Mouse (Mus musculus) liver, adult 2 months (tissue): Measurements from ENCODE around the gene Tgfbr3. TPM values are rescaled to one million over a fixed set of nuclear protein-coding genes. Genes with fewer than 3 reads are reported as not detected.

Experiments used
- DNase-seq: peaks from one replicate; pipeline ENCODE4 v3.0.0-alpha.2; 2011; ENCODE audit warnings: low read depth, low spot score; ENCODE audit errors: extremely low read depth
- H3K27ac ChIP-seq: fragments of 200-500 bp; replicated peaks from 2 replicates; pipeline ENCODE4 v1.5.1; 2012; ENCODE audit warnings: low read depth, mild to moderate bottlenecking, control low read depth, inconsistent platforms, low read length; ENCODE audit not compliant: insufficient read depth
- H3K27me3 ChIP-seq: fragments of 200-500 bp; 2 replicates; pipeline ENCODE4 v1.6.1; 2012; ENCODE audit warnings: mild to moderate bottlenecking, moderate library complexity, low read length, inconsistent platforms; ENCODE audit not compliant: control insufficient read depth, insufficient read depth
- H3K36me3 ChIP-seq: fragments of 200-500 bp; 2 replicates; pipeline ENCODE4 v1.6.1; 2012; ENCODE audit warnings: low read length, inconsistent platforms; ENCODE audit not compliant: control insufficient read depth, insufficient read depth
- H3K4me1 ChIP-seq: fragments of 200-500 bp; 2 replicates; pipeline ENCODE4 v1.6.1; 2011; ENCODE audit warnings: low read length; ENCODE audit not compliant: control insufficient read depth, insufficient read depth
- H3K4me3 ChIP-seq: fragments of 200-500 bp; 2 replicates; pipeline ENCODE4 v1.5.1; 2011; ENCODE audit warnings: low read depth, mild to moderate bottlenecking, control low read depth, low read length, moderate library complexity; ENCODE audit not compliant: insufficient read depth
- H3K79me2 ChIP-seq: fragments of 200-500 bp; 2 replicates; pipeline ENCODE4 v1.6.1; 2012; ENCODE audit warnings: inconsistent platforms, mild to moderate bottlenecking, low read length, moderate library complexity; ENCODE audit not compliant: control insufficient read depth, insufficient read depth
- H3K9ac ChIP-seq: fragments of 200-500 bp; 2 replicates; pipeline ENCODE4 v1.6.1; 2012; ENCODE audit warnings: low read depth, mild to moderate bottlenecking, control low read depth, inconsistent platforms, low read length
- CTCF ChIP-seq: fragments of 200-500 bp; IDR thresholded peaks from 2 replicates; pipeline ENCODE4 v1.5.1; 2011; ENCODE audit warnings: low read depth, low read length, control low read depth
- POLR2A ChIP-seq: fragments of 200-500 bp; IDR thresholded peaks from 2 replicates; pipeline ENCODE4 v1.6.1; 2011; ENCODE audit warnings: low read length, control low read depth; ENCODE audit not compliant: insufficient read depth; ENCODE audit errors: extremely low read depth
- WGBS: fragments of 180-500 bp; shearing (Covaris S2); methylation state at CpG from one replicate; pipeline ENCODE4 v1.1.7; 2018; 5-methylcytosine and 5-hydroxymethylcytosine counted together
- polyA plus RNA-seq: library from polyadenylated mRNA; depleted of rRNA; stranded (reverse); fragments of >200 nt; gene quantifications from 2 replicates; pipeline ENCODE4 v1.2.3, GENCODE M21; 2012
- total RNA-seq: library from RNA; depleted of rRNA; stranded (reverse); fragments of >200 nt; gene quantifications from 2 replicates; pipeline ENCODE4 v1.2.3, GENCODE M21; 2014

Tgfbr3 gene
- total and polyA plus RNA-seq, 2 experiments: 4.0 to 6.6 TPM

GRCm38 (mm10) chr5:107177248-107177647 is 112.2 kb downstream of the Tgfbr3 start:
- WGBS: 76% methylated on average over 2 of the region's 2 CpGs
- Histone ChIP-seq H3K27me3 (no peaks in the 10 kb centered on the region), H3K79me2 (no peaks in the 10 kb centered on the region), H3K27ac (no peak overlapping the region), H3K4me1 (no peaks in the 10 kb centered on the region), H3K36me3 (no peaks in the 10 kb centered on the region; the same call in 1 of the 2 replicates), H3K9ac (no peak overlapping the region), H3K4me3 (no peak overlapping the region)
- DNase-seq: no peak
- no peak for TF ChIP-seq POLR2A
- TF ChIP-seq CTCF: no peak

GRCm38 (mm10) chr5:107176796-107177195 is 112.6 kb downstream of the Tgfbr3 start:
- TF ChIP-seq CTCF (no peak), POLR2A (no peak)
- 85% methylated on average over 4 of the region's 4 CpGs for WGBS

GRCm38 (mm10) chr5:107176196-107176595 is 113.2 kb downstream of the Tgfbr3 start:
- no peak overlapping the region for H3K27ac ChIP-seq
- no peaks in the 10 kb centered on the region for H3K79me2 ChIP-seq
- no peak for TF ChIP-seq POLR2A
- TF ChIP-seq CTCF: no peak
- 92% methylated on average over 4 of the region's 4 CpGs for WGBS
- no peak overlapping the region for H3K9ac ChIP-seq
- DNase-seq: no peak
- no peaks in the 10 kb centered on the region for H3K27me3 ChIP-seq
- H3K4me3 ChIP-seq: no peak overlapping the region
- no peaks in the 10 kb centered on the region; the same call in 1 of the 2 replicates for H3K36me3 ChIP-seq
- no peaks in the 10 kb centered on the region for H3K4me1 ChIP-seq

More at GRCm38 (mm10) chr5:107176796-107177195, 112.6 kb downstream of the Tgfbr3 start:
- Histone ChIP-seq H3K9ac (no peak overlapping the region), H3K79me2 (no peaks in the 10 kb centered on the region), H3K36me3 (no peaks in the 10 kb centered on the region; the same call in 1 of the 2 replicates), H3K4me1 (no peaks in the 10 kb centered on the region), H3K4me3 (no peak overlapping the region), H3K27me3 (no peaks in the 10 kb centered on the region), H3K27ac (no peak overlapping the region)
- DNase-seq: no peak

- Histone ChIP-seq H3K36me3 (no peaks in the 10 kb centered on the region; the same call in 1 of the 2 replicates), H3K9ac (no peak overlapping the region), H3K4me3 (no peak overlapping the region), H3K27ac (no peak overlapping the region), H3K79me2 (no peaks in the 10 kb centered on the region), H3K27me3 (no peaks in the 10 kb centered on the region), H3K4me1 (0 out of 2 replicates have a peak, but pooled peaks cover 1% of the 10 kb centered on the region)
- TF ChIP-seq POLR2A (no peak), CTCF (no peak)
- DNase-seq: no peak
Observed at GRCm38 (mm10) chr5:107174188-107174587, 115.2 kb downstream of the Tgfbr3 start.

- Histone ChIP-seq H3K4me1 (0 out of 2 replicates have a peak, but pooled peaks cover 2% of the 10 kb centered on the region), H3K36me3 (no peaks in the 10 kb centered on the region; the same call in 1 of the 2 replicates), H3K79me2 (no peaks in the 10 kb centered on the region), H3K4me3 (no peak overlapping the region), H3K27ac (no peak overlapping the region), H3K27me3 (no peaks in the 10 kb centered on the region), H3K9ac (no peak overlapping the region)
- WGBS: 91% methylated on average over 2 of the region's 2 CpGs
- TF ChIP-seq CTCF (no peak), POLR2A (no peak)
- no peak for DNase-seq
Observed at GRCm38 (mm10) chr5:107173483-107173882, 115.9 kb downstream of the Tgfbr3 start.

GRCm38 (mm10) chr5:107171861-107172260 is 117.6 kb downstream of the Tgfbr3 start:
- Histone ChIP-seq H3K27ac (no peak overlapping the region), H3K36me3 (no peaks in the 10 kb centered on the region), H3K79me2 (no peaks in the 10 kb centered on the region), H3K9ac (no peak overlapping the region), H3K4me1 (peaks cover 7% of the 10 kb centered on the region; the same call in 1 of the 2 replicates), H3K4me3 (no peak overlapping the region), H3K27me3 (no peaks in the 10 kb centered on the region)
- DNase-seq: no peak
- no peak for TF ChIP-seq POLR2A
- no peak for TF ChIP-seq CTCF
- 95% methylated on average over 7 of the region's 7 CpGs for WGBS
